Mouse (Mus musculus) thymus, adult 2 months (tissue): Measurements from ENCODE around the gene Nin.

ENCODE experiments used
- CTCF ChIP-seq: fragments of 200-500 bp; IDR thresholded peaks from 2 replicates; pipeline ENCODE4 v1.5.1; 2012; ENCODE audit warnings: mild to moderate bottlenecking, control low read depth, low read length, moderate library complexity, borderline replicate concordance; ENCODE audit not compliant: control insufficient read depth, poor library complexity, insufficient read depth; ENCODE audit errors: extremely low read depth
- POLR2A ChIP-seq: fragments of 200-500 bp; IDR thresholded peaks from 2 replicates; pipeline ENCODE4 v1.6.1; 2012; ENCODE audit warnings: mild to moderate bottlenecking, low read length, control low read depth, moderate library complexity; ENCODE audit not compliant: control insufficient read depth, poor library complexity, insufficient read depth; ENCODE audit errors: extremely low read depth

DNA sequence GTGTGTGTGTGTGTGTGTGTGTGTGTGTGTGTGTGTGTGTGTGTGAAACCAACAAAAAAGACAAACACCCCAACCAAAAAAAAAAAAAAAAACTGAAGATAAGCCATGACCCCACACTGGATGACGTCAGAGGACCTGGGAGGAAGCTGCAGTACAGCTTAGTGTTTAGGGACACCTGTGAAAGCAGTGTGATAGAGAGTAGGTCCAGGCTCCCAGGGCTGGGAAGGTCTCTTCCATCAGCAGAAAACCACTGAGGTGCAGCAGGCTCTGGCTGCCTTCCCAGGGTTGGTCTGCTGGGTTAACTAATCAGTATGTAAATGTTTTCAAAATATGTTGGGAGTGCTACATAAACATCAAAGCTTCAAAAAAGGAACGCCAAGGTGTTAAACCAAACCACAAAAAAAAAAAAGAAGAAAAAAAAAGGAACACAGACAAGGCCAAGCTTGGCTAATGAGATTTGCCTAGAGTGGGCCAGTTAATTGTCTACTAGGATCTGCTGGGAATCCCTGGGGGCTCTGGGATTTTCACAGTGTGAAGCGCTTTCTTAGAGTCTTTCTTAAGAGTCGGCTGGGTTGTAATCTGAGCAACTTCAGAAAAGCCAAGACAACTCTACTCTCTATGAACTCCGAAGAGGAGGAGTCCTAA, 8.6 kb downstream of the Nin start:
- TF ChIP-seq CTCF (no peak), POLR2A (no peak)
